Mouse (Mus musculus) ES-E14 (cell line): ENCODE data around the gene Med18.

ENCODE experiments used
- CHD2 ChIP-seq: IDR thresholded peaks from 2 replicates; pipeline ENCODE4 v1.6.1; 2014; ENCODE audit warnings: mild to moderate bottlenecking, low read depth, low read length, inconsistent platforms
- HCFC1 ChIP-seq: IDR thresholded peaks from 2 replicates; pipeline ENCODE4 v1.6.1; 2012; ENCODE audit warnings: low read length, inconsistent platforms, borderline replicate concordance; ENCODE audit not compliant: insufficient read depth
- MAFK ChIP-seq: IDR thresholded peaks from 2 replicates; pipeline ENCODE4 v1.6.1; 2014; ENCODE audit warnings: mild to moderate bottlenecking, low read depth, low read length, inconsistent platforms; ENCODE audit not compliant: insufficient read depth
- ZC3H11A ChIP-seq: IDR thresholded peaks from 2 replicates; pipeline ENCODE4 v1.6.1; 2012; ENCODE audit warnings: low read depth, mild to moderate bottlenecking, inconsistent platforms, low read length, borderline replicate concordance
- ZNF384 ChIP-seq: IDR thresholded peaks from 2 replicates; pipeline ENCODE4 v1.6.1; 2012; ENCODE audit warnings: low read depth, low read length, inconsistent platforms

DNA sequence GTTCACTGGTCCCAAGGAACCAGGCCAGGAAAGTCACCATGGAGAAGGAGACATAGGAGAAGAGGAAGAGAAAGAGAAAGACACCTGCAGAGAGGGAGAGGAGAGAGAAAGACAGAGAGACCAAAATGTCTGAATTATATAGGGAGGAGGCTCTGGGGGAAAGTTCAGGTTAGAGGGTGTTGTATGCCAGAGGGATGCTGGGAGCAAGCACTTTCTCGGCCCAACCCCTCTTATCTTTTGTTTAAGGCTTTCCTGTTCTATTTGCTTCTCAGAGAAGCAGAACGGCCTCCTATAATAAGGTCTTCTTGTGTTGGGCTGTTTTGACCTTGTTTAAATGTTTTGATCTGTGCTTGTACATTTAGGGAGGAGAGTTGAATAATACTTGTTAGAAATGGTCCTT lies 37.7 kb downstream of the Med18 start:
- TF ChIP-seq CHD2 (no peak), ZC3H11A (no peak), HCFC1 (no peak), ZNF384 (no peak), MAFK (no peak)
